Mouse (Mus musculus) cerebellum, adult 2 months (tissue): ENCODE data around the gene Nppb. TPM values are rescaled to one million over a fixed set of nuclear protein-coding genes. Genes with fewer than 3 reads are reported as not detected.

Experiments used
- DNase-seq, 2 experiments: peaks; one replicate each; pipeline ENCODE4 v3.0.0; 2021
- H3K27ac ChIP-seq: fragments of 200-500 bp; 2 replicates; pipeline ENCODE4 v1.5.1; 2012; ENCODE audit warnings: low read length, control low read depth, inconsistent platforms; ENCODE audit not compliant: insufficient read depth
- H3K27me3 ChIP-seq: fragments of 200-500 bp; 2 replicates; pipeline ENCODE4 v1.6.1; 2012; ENCODE audit warnings: inconsistent platforms, mild to moderate bottlenecking, low read length, moderate library complexity; ENCODE audit not compliant: control insufficient read depth, insufficient read depth
- H3K4me1 ChIP-seq: fragments of 200-500 bp; 2 replicates; pipeline ENCODE4 v1.6.1; 2011; ENCODE audit warnings: low read length; ENCODE audit not compliant: control insufficient read depth, insufficient read depth
- H3K4me3 ChIP-seq: fragments of 200-500 bp; replicated peaks from 2 replicates; pipeline ENCODE3; 2011; ENCODE audit warnings: mild to moderate bottlenecking, low read depth, low read length, control low read depth; ENCODE audit not compliant: insufficient read depth
- CTCF ChIP-seq: fragments of 200-500 bp; IDR thresholded peaks from 2 replicates; pipeline ENCODE4 v1.5.1; 2011; ENCODE audit warnings: low read depth, mild to moderate bottlenecking, control low read depth, low read length, moderate library complexity, borderline replicate concordance; ENCODE audit not compliant: insufficient read depth
- POLR2A ChIP-seq: fragments of 200-500 bp; IDR thresholded peaks from 2 replicates; pipeline ENCODE4 v1.6.1; 2011; ENCODE audit warnings: low read length, control low read depth, borderline replicate concordance; ENCODE audit not compliant: insufficient read depth
- WGBS: fragments of 180-500 bp; shearing (Covaris S2); methylation state at CpG from one replicate; pipeline ENCODE4 v1.1.7; 2018; 5-methylcytosine and 5-hydroxymethylcytosine counted together
- polyA plus RNA-seq: library from polyadenylated mRNA; depleted of rRNA; stranded (reverse); fragments of >200 nt; gene quantifications from 2 replicates; pipeline ENCODE4 v1.2.3, GENCODE M21; 2012

Nppb gene
- polyA plus RNA-seq, 1 experiment: 0.15 TPM

GRCm38 (mm10) chr4:147962781-147963180, 22.8 kb upstream of the Nppb start:
- no peaks in the 10 kb centered on the region for H3K4me1 ChIP-seq
- TF ChIP-seq CTCF (no peak), POLR2A (no peak)
- H3K4me3 ChIP-seq: no peak overlapping the region
- WGBS: 30% methylated on average over 6 of the region's 6 CpGs
- no peak overlapping the region for H3K27ac ChIP-seq
- H3K27me3 ChIP-seq: no peaks in the 10 kb centered on the region
- DNase-seq: no peak

GRCm38 (mm10) chr4:147963623-147964022, 22.0 kb upstream of the Nppb start:
- H3K27me3 ChIP-seq: no peaks in the 10 kb centered on the region
- no peak for TF ChIP-seq CTCF
- no peak for TF ChIP-seq POLR2A
- 81% methylated on average over 15 of the region's 15 CpGs for WGBS
- H3K4me1 ChIP-seq: no peaks in the 10 kb centered on the region
- H3K27ac ChIP-seq: no peak overlapping the region
- no peak overlapping the region for H3K4me3 ChIP-seq
- no peak for DNase-seq

GRCm38 (mm10) chr4:147965712-147966111, 19.9 kb upstream of the Nppb start:
- no peaks in the 10 kb centered on the region for H3K27me3 ChIP-seq
- H3K4me3 ChIP-seq: no peak overlapping the region
- H3K4me1 ChIP-seq: no peaks in the 10 kb centered on the region
- WGBS: 79% methylated on average over 7 of the region's 7 CpGs
- TF ChIP-seq CTCF (no peak), POLR2A (no peak)
- DNase-seq: no peak
- no peak overlapping the region for H3K27ac ChIP-seq

GRCm38 (mm10) chr4:147968816-147969215, 16.8 kb upstream of the Nppb start:
- 48% methylated on average over 2 of the region's 2 CpGs for WGBS

GRCm38 (mm10) chr4:147969337-147969736, 16.3 kb upstream of the Nppb start:
- Histone ChIP-seq H3K4me1 (no peaks in the 10 kb centered on the region), H3K27ac (no peak overlapping the region), H3K27me3 (no peaks in the 10 kb centered on the region), H3K4me3 (no peak overlapping the region)
- no peak for DNase-seq
- 23% methylated on average over 9 of the region's 9 CpGs for WGBS
- TF ChIP-seq CTCF: no peak
- TF ChIP-seq POLR2A: no peak

More at GRCm38 (mm10) chr4:147968816-147969215, 16.8 kb upstream of the Nppb start:
- H3K4me1 ChIP-seq: no peaks in the 10 kb centered on the region
- no peak overlapping the region for H3K27ac ChIP-seq
- no peaks in the 10 kb centered on the region for H3K27me3 ChIP-seq
- no peak overlapping the region for H3K4me3 ChIP-seq
- TF ChIP-seq POLR2A: no peak
- no peak for TF ChIP-seq CTCF
- no peak for DNase-seq

GRCm38 (mm10) chr4:147976237-147976636, 9.4 kb upstream of the Nppb start:
- Histone ChIP-seq H3K4me3 (no peak overlapping the region), H3K27ac (no peak overlapping the region), H3K4me1 (no peaks in the 10 kb centered on the region), H3K27me3 (no peaks in the 10 kb centered on the region)
- TF ChIP-seq POLR2A: no peak
- no peak for TF ChIP-seq CTCF
- DNase-seq: no peak
- 82% methylated on average over 3 of the region's 3 CpGs for WGBS

GRCm38 (mm10) chr4:147977726-147978125, 7.9 kb upstream of the Nppb start:
- TF ChIP-seq POLR2A (no peak), CTCF (no peak)
- DNase-seq: no peak
- WGBS: 83% methylated on average over 4 of the region's 4 CpGs
- no peaks in the 10 kb centered on the region for H3K4me1 ChIP-seq
- H3K27ac ChIP-seq: no peak overlapping the region
- H3K4me3 ChIP-seq: no peak overlapping the region
- no peaks in the 10 kb centered on the region for H3K27me3 ChIP-seq

GRCm38 (mm10) chr4:147978391-147978790, 7.2 kb upstream of the Nppb start:
- H3K4me3 ChIP-seq: no peak overlapping the region
- no peak for TF ChIP-seq CTCF
- TF ChIP-seq POLR2A: no peak
- 94% methylated on average over 6 of the region's 6 CpGs for WGBS
- H3K27me3 ChIP-seq: no peaks in the 10 kb centered on the region
- H3K4me1 ChIP-seq: no peaks in the 10 kb centered on the region
- H3K27ac ChIP-seq: no peak overlapping the region
- no peak for DNase-seq
